Mouse (Mus musculus): Measurements from ENCODE around the gene Miip. TPM values are rescaled to one million over a fixed set of nuclear protein-coding genes. Genes with fewer than 3 reads are reported as not detected.

Gene Miip
- total RNA-seq (2015; ENCODE audit: low replicate concordance) (7.3 and 16.3 TPM in 2 replicates), total RNA-seq (2017; ENCODE audit: low replicate concordance) (12.3 and 26.6 TPM in 2 replicates)

DNA sequence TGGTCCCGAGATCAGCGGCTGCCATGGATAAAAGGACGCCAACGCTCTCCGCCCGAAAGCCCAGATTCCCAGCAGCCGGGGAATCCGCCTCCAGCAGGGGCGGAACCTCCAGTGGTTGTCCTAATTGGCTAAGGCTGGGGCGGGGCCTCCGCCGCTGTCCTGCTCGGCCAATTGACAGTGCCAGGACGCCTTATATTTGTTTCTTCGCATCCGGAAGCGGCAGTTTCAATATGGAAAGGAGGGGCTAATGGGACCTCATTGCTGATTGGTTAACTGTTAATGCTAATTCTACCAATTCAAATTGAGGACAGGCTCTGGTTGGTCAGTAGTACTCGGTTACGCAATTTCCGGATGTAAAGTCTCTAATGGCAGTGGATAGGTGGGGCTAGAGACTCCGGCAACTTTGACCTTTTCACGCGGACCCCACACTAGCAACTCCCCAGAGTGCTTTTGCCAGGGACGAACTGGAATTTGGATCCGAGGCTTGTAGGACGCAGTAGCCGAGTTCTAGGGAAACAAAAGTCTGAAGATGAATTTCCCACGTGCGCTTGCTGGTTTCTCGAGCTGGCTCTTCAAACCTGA is at the start of gene Miip, which contains the start of gene Fv1:
TSS of gene Miip (minus strand) at position 367 of the 582 bp plus-strand sequence.
TSS of gene Fv1 (plus strand) at position 530 of the 582 bp plus-strand sequence.
- ATAC-seq (replicated peaks; ENCODE audit: low FRiP score, poor library complexity, severe bottlenecking) = peak; percentile 97

- ATAC-seq (replicated peaks; ENCODE audit: low FRiP score, poor library complexity, severe bottlenecking) = no peak
These were observed 40.9 kb upstream of the Miip start for GRCm38 (mm10) chr4:147909486-147909885.

DNA sequence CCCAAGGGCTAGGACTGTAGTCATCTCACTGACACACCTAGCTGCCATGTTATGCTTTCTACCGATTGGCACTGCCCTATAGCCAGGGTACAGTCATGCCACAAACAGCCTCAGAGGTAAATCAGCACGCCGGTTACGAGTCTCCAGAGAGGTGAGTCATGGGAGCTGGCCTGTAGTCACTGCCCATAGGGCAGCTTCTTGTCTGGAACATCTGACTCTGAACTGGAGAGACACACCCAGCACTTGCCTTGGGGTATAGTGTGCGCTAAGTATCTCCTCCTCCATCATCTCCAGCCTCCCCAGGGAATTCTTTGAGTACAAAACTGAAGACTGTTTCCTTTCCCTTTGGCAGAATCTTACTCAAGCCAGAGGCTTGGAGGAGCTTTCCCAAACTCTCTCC is 37.6 kb upstream of the Miip start:
- no peak for ATAC-seq (replicated peaks; ENCODE audit: low FRiP score, poor library complexity, severe bottlenecking)

DNA sequence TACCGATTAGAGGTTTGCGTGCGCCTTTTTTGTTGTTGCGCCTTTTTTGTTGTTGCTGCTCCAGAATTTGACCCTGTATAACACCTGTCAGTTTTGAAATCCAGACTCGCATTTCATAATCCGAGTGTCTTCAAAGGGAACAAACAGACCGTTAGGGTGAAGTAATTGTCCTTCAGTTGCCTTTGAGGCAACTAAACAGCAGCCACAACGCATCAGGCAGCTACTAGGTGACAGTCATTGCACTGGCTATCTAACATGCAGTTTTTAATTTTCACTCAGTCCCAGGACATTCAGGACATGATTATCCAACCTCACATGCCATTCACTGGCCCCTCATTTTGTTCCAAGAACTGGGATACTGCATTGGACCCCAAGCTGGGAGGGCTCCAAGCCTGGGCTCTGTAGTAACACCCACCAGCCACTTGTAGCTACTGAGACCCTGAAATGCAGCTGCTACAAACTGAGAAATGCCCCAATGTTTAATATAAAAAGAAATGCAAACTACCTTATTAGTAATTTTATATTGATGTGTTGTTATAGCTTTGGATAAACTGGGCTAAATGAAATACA is 36.6 kb upstream of the Miip start:
- ATAC-seq (replicated peaks; ENCODE audit: low FRiP score, poor library complexity, severe bottlenecking) = no peak

DNA sequence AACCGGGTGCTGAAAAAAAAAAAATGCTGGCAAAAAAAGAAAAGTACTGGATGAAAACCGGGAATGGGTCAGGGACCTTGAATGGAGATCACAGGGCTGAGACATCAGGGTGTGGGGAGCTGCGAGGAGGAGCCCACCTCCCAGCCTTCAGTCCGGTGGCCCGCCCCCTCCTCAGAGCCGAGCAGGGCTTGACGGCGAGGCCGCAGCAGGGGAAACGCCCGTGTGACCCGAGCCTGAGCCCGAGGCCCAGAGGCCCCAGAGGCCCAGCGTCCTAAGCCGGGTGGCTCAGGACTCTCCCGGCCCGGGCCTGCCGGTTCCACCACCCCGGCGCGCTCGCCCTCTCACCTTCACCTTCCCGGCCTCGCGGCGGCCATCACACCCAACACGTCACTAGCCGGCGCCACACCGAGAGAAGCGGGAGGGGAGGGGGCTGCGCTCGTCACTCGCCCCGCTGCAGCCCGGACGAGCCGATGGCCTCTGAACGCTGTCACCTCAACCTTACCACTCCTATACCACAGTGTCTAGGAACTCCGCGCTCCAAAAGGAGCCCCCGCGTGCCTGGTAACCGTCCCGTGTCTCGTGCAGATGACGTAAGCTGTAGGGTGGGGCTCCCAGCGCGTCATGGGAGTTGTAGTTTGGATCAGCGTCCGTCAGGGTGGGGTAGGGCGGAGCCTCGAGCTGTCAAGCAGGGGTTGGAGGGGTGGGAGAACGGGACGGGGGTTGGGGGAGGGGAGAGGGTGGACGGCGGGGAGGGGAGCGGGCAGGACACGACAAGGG is 35.9 kb upstream of the Miip start, which contains the start of gene Mfn2:
TSS of gene Mfn2 (minus strand) at position 392 of the 777 bp plus-strand sequence.
- peak; percentile 95 for ATAC-seq (replicated peaks; ENCODE audit: low FRiP score, poor library complexity, severe bottlenecking)

DNA sequence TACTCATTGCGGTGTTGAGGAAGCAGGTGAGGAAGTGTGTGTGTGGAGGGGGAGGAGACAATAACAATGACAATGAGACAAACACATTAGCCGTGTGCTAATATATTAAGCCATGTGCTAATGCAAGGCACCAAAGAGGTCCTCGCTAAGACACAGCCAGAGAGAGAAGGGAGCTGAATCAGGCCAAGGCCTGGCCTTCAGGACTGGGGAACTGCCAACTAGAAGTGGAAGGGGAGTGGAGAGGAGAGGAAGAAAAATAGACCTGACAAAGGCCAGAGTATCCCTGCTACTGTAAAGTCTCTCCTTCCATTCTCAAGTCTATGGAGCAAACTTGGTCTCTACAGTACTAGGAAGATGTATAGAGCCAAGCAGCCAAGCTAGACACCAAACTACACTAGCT is 35.0 kb upstream of the Miip start:
- no peak for ATAC-seq (replicated peaks; ENCODE audit: low FRiP score, poor library complexity, severe bottlenecking)

GRCm38 (mm10) chr4:147902906-147903500 is 34.4 kb upstream of the Miip start:
- ATAC-seq (replicated peaks; ENCODE audit: low FRiP score, poor library complexity, severe bottlenecking) = no peak

GRCm38 (mm10) chr4:147900452-147900851 is 31.8 kb upstream of the Miip start:
- ATAC-seq (replicated peaks; ENCODE audit: low FRiP score, poor library complexity, severe bottlenecking) = no peak

- ATAC-seq (replicated peaks; ENCODE audit: low FRiP score, poor library complexity, severe bottlenecking) = no peak
These were observed 28.7 kb upstream of the Miip start for GRCm38 (mm10) chr4:147897348-147897747.

DNA sequence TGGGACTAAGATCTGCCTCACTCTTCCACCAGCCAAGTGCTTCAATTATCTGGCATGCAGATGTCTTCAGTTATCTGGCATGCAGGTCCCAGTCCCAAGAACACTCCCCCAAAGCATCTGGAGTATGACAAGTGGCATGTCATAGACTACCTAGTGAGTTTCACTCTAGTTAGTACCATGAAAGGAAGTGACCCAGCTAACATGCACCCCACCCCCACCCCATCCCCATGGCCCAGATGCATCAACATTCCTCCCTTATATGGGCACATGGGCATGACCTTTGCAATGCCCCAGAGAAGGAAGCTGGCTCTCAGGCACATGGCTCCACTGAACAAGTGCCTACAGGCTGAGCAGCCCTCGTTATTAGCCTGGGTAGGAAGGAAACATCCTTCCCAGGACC is 27.8 kb upstream of the Miip start:
- no peak for ATAC-seq (replicated peaks; ENCODE audit: low FRiP score, poor library complexity, severe bottlenecking)

- no peak for ATAC-seq (replicated peaks; ENCODE audit: low FRiP score, poor library complexity, severe bottlenecking)
These were observed 27.3 kb upstream of the Miip start for GRCm38 (mm10) chr4:147895815-147896330.

DNA sequence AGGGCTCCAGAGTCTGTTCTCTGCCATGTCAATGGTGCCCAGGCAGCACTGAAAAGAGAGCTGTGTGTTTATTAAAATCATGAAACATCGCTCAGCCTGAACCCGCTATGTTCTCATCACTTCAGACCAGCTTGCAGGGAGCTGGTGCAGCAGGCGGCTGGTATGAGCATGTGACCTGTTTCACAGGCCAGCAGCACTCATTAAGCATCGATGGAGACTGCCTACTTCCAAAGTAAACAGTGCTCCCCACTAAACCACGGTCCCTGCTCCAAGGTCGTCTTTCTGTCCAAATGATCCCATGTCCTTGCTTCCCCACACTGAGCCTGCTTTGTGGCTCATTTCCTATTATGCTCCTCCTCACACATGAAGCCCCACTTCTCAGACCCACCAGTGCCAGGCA is 21.7 kb upstream of the Miip start:
- no peak for ATAC-seq (replicated peaks; ENCODE audit: low FRiP score, poor library complexity, severe bottlenecking)

GRCm38 (mm10) chr4:147888237-147888636 is 19.6 kb upstream of the Miip start:
- no peak for ATAC-seq (replicated peaks; ENCODE audit: low FRiP score, poor library complexity, severe bottlenecking)

- ATAC-seq (replicated peaks; ENCODE audit: low FRiP score, poor library complexity, severe bottlenecking) = no peak
These were observed 18.7 kb upstream of the Miip start for GRCm38 (mm10) chr4:147887277-147887676.

DNA sequence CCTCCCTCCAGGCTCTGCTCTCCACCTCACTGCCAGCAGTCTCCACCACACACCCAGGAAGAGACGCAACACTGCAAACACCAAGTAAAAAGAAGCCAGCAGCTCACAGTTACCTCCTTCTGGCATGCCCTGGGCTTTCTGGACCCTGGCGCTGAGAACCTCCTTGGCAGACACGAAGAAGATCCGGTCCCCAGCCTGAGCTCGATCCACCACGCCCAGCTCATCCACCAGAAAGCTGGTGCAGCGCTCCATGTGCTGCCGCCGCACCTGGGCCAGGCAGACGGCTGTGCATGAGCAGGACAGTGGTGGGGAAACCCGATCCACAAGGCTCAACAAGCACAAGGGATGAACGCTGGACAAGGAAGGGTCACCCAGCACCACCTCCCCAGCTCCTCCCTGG is 17.5 kb upstream of the Miip start:
- ATAC-seq (replicated peaks; ENCODE audit: low FRiP score, poor library complexity, severe bottlenecking) = no peak

GRCm38 (mm10) chr4:147884138-147884537 is 15.5 kb upstream of the Miip start:
- no peak for ATAC-seq (replicated peaks; ENCODE audit: low FRiP score, poor library complexity, severe bottlenecking)

GRCm38 (mm10) chr4:147883041-147883440 is 14.4 kb upstream of the Miip start:
- no peak for ATAC-seq (replicated peaks; ENCODE audit: low FRiP score, poor library complexity, severe bottlenecking)

GRCm38 (mm10) chr4:147881792-147882191 is 13.2 kb upstream of the Miip start:
- no peak for ATAC-seq (replicated peaks; ENCODE audit: low FRiP score, poor library complexity, severe bottlenecking)

DNA sequence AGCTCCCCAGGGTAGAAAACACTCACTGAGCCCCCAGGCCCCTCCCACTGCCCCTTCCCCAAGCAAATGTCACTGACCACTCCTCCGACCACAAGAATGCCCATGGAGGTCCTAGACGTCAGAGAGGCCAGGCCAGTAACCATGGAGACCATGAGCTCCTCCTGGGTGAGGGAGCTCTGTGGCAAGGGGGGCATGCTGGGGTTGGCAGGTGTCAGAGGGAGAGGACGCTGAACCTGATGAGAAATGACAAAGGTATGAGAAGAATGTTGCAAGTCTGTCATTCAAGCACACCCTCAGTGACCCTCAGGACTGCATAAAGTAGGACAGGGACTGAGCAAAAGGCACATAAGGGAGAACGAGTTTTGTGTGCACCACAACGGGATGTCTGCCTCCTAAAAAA is 11.2 kb upstream of the Miip start:
- ATAC-seq (replicated peaks; ENCODE audit: low FRiP score, poor library complexity, severe bottlenecking) = no peak

DNA sequence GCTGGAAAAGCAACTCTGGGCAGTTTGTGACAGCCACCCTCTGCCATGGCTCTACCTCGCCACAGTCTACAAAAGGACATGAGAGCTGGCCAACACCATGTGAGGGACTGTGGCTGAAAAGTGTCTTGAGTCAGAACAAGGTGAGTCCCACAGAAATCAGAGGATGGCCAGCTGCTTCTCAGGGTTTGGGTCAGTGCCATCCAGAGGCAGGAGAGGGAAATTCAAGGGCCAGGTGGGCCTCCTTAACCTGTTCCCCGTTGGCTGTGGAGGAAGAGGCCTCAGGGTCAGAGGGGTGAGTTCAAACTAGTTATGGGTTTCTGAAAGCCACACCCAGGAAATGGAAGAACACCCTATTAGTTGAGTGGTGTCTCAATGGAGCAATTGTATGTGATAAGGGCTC is 10.8 kb upstream of the Miip start:
- no peak for ATAC-seq (replicated peaks; ENCODE audit: low FRiP score, poor library complexity, severe bottlenecking)
